Mouse (Mus musculus) ovary, postnatal 10 days (tissue): ENCODE results near the gene Yif1b.

Experiments used
- DNase-seq: peaks from one replicate; pipeline ENCODE4 v3.0.0; 2022; ENCODE audit warnings: low spot score

Yif1b gene

GRCm38 (mm10) chr7:29281201-29282073 is 43.3 kb downstream of the Yif1b start, which contains the start of gene Spint2:
Gene Spint2, minus strand, starts transcription at chr7:29281912.
- DNase-seq: peak; percentile 49

- no peak for DNase-seq
Observed at GRCm38 (mm10) chr7:29282074-29282554, 44.0 kb downstream of the Yif1b start.

- DNase-seq: no peak
Observed at GRCm38 (mm10) chr7:29283876-29284275, 45.7 kb downstream of the Yif1b start.

GRCm38 (mm10) chr7:29284523-29284922 is 46.4 kb downstream of the Yif1b start:
- no peak for DNase-seq

GRCm38 (mm10) chr7:29287481-29287880 is 49.4 kb downstream of the Yif1b start:
- no peak for DNase-seq

- no peak for DNase-seq
Observed at GRCm38 (mm10) chr7:29288079-29288478, 50.0 kb downstream of the Yif1b start.

GRCm38 (mm10) chr7:29288942-29289638 is 51.0 kb downstream of the Yif1b start, which contains the start of gene Ppp1r14a:
Gene Ppp1r14a, plus strand, starts transcription at chr7:29289308.
- DNase-seq: peak; percentile 84

- no peak for DNase-seq
Observed at GRCm38 (mm10) chr7:29289856-29290255, 51.7 kb downstream of the Yif1b start.

- DNase-seq: no peak
Observed at GRCm38 (mm10) chr7:29290691-29291485, 52.8 kb downstream of the Yif1b start.

GRCm38 (mm10) chr7:29291616-29292457 is 53.7 kb downstream of the Yif1b start:
- DNase-seq: no peak

- no peak for DNase-seq
Observed at GRCm38 (mm10) chr7:29292458-29293098, 54.4 kb downstream of the Yif1b start.

GRCm38 (mm10) chr7:29293131-29294065 is 55.3 kb downstream of the Yif1b start:
- DNase-seq: no peak

- no peak for DNase-seq
Observed at GRCm38 (mm10) chr7:29294111-29294761, 56.1 kb downstream of the Yif1b start.

- no peak for DNase-seq
Observed at GRCm38 (mm10) chr7:29295861-29296647, 57.9 kb downstream of the Yif1b start.

GRCm38 (mm10) chr7:29296998-29297397 is 58.9 kb downstream of the Yif1b start:
- DNase-seq: no peak
